Mouse (Mus musculus) adrenal gland, postnatal 25 days (tissue): ENCODE data around the gene Rnf130. TPM values are rescaled to one million over a fixed set of nuclear protein-coding genes. Genes with fewer than 3 reads are reported as not detected.
A peak's percentile ranks its signal among the peaks of the same experiment; 100 is the strongest.
"Not testable (repeated sequence)": the region's sequence is repeated elsewhere in the genome, so short reads cannot be mapped to it uniquely, and the experiment has no call there.

ENCODE experiments used
- DNase-seq: peaks from one replicate; pipeline ENCODE4 v3.0.0; 2021; ENCODE audit warnings: mixed read lengths
- total RNA-seq: library from RNA; stranded (reverse); gene quantifications from 2 replicates; pipeline ENCODE4 v1.2.3, GENCODE M21; 2021

Rnf130 gene
- total RNA-seq, 1 experiment from 2014 or later, result 83.7 TPM

DNA sequence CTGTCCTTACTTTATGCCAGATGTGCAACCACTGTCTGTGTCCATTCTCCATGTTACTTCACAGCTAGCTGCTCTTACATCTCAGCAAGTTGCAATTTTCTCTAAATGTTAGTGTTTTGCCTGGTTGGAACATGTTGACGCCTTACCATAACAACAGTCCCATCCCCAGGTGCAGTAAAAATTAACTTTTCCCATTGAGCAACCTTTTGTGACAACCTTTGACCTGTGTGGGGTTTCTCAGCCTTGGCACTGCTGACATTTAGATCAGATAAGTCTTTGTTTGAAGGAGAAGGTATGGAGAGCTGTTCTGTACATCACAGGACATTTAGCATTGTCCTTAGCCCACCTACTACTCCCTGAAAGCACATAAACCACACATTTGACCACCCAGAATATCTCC, 64.7 kb downstream of the Rnf130 start:
- no peak for DNase-seq

DNA sequence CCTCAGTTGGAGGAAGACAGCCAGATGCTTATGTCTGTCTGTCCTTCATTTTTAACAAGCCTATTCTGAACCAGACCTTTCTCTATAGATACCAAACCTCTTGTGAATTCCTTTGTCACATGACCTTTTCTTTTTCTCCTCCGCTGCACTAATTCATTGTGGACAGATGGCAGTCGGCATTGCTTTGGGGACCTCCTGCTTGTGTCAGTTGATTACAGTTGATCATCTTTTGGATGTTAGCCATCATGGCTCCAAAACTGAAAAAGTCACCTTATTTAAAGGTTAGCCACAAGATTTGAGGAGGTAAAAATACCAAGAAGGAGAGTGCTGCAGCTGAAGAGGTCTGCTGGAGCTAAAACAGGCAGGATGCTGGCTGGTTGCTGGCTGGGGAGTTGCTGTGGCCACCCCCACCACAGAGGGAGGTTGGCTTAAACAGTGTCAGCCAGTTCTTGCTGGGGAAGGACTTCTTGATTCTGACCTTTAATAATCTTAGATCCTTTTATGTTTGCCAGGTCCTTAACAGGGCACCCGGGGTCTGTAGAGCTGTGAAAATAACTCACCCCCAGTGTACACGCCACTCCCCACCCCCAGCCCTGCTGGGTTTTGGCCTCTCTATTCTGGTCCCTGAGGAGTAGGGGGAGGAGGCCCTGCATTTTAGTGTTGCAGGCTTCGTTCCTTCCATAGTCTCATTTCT, 66.0 kb downstream of the Rnf130 start:
- no peak for DNase-seq

DNA sequence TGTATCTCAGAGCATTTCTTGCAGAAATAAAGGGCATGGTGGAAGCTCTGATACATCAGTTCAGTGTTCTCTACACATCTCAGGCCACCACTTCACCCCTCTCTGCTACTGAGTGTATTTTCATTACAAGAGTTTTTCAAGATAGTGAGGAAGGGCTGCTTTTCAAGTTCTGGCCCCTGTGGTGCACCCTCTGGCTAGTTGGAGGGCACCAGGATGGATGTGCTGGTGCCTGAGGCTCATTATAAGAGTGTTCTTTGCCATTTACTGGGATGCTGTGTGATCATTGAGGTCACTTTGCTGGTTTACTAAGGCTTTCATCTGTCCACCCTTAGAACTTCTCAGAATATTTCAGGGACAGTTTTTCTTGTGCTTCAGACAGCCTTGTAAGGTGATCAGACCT, 66.5 kb downstream of the Rnf130 start:
- DNase-seq, result no peak

DNA sequence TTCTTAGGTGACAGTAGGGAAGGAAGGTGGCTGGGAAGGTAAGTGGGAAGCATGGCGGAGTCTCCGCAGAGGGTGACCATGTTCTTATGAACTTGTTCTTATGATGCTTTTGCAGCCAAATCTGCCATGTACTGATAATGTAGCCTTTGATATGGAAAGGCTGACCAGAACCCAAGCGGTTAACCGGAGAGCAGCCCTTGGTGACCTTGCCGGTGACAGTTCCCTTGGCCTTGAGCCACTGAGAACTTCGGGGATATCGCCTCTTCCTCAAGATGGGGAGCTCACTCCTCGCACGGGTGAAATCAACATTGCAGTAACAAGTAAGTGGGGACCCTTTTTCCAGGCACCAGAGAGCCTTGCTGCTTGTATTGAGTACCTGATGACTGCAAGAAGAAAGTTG, 70.5 kb downstream of the Rnf130 start:
- no peak for DNase-seq

DNA sequence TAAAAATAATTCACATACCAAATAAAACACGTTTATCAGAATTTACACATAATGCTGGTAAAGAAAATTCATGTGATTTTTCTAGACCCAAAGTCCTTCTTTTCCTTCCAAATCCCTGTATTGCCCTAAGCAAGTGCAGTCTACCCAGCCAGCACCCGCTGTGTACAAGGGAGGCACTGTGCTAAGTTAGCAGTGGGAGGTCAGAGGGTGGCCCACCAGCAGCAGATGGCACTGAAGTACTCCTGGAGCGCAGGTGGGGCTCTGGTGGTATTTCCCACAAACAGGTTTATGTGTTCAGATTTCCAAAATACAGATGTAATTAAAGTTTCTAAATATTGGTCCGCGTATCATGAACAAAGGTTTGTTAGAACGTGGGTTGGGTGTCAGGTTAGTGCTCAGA, 71.9 kb downstream of the Rnf130 start:
- DNase-seq, result no peak

DNA sequence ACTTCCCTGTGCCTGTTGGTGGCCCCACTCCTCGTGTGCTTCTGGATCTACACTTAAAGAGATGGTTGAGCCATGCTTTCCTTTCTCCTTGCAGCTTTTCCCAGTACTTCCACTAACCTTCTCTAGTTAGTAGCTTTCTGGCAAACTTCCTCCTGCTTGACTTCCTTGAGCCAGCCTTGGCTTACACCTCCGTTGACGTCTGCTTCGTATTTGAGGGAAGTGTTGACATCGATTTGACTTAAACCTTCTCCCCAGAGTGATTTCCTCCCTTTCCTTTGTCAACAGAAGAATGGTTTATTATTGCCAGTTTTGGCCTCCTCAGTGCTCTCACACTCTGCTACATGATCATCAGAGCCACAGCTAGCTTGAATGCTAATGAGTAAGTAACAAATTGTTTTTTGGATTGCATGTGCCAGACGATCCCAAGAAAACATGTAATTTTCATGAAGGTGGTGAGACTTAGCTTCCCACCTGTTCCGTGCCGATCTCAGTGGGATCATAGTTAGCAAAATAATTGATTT, 73.9 kb downstream of the Rnf130 start:
- no peak for DNase-seq

DNA sequence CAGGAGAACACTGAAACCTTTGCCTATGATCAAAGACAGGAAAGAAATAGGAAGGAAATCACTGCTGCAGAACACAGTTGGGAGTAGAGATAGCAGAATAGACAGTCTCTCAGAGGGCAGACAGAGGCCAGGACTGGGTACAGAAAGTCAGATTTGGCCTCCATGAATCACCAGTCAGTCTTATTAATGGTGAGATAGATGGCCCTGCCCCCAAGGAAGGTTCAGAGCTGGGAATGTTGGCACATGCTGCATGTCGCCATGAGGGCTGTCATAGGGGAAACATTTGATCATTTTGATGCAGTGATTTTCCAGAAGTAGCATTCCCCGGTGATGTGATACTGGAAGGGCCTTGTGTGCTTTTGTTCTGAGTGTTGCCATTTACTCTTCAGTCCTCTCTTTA, 74.5 kb downstream of the Rnf130 start:
- peak; percentile 45 for DNase-seq

DNA sequence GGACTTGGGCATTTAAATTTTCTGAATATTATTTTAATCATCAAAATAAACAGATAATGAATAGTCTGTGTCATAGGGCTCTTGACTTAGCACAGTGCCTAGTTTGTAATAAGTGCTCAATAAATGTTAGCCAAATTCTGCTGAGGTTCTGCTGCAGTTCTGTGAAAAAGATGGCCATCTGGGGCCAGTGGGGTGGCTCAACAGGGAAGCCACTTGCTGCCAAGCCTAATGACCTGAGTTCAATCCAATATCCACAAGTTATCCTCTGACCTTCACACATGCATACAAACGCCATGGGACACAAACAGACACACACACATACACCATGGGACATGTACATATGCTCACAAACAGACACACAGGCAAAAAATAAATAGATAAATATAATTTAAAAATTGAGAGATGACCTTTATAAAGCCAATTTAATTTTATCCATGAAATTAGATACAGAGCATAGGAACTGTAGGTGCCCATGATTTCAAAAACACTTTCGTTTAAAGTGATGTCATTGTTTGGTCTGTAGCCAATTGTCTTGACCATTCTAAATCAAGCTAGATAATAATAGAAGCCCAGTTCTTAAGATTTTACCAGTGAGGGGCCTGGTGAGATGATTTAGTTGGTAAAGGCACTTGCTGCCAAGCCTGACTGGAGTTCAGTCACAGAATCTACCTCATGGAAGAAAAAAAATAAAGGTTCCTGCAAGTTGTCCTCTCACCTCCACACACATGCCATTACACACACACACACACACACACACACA, 75.6 kb downstream of the Rnf130 start:
- DNase-seq, result no peak

DNA sequence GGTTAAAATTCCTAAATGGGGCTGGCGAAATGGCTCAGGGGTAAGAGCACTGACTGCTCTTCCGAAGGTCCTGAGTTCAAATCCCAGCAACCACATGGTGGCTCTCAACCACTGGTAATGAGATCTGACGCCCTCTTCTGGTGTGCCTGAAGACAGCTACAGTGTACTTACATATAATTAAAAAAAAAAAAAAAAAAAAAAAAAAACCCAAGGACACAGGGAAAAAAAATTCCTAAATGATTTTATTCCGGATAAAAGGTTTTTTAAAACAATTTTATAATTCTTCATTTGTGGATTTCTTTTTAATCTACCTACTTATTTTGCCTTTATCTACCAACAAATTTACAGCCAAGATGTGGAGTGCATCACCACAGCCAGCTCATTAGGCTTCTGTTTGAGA, 76.8 kb downstream of the Rnf130 start:
- not testable (repeated sequence) for DNase-seq

DNA sequence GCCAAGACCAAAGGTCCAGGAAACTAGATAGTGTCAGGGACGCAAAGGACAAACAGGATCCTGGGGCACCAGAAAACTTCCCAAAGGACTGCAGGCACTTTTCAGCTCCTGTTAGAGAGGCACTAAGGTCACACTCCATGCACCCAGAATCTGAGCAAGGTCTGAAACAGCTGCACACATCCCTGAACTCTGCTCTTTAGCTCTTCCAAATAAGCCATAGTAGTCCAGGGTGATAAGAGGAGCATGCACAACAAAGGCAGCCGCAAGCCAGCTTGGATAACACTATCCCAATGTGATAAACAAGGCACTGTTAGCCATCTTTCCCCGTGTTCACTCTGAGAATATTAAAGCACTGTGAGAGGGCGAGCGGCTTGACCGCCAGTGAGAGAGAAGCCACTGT, 78.9 kb downstream of the Rnf130 start:
- DNase-seq, result no peak

DNA sequence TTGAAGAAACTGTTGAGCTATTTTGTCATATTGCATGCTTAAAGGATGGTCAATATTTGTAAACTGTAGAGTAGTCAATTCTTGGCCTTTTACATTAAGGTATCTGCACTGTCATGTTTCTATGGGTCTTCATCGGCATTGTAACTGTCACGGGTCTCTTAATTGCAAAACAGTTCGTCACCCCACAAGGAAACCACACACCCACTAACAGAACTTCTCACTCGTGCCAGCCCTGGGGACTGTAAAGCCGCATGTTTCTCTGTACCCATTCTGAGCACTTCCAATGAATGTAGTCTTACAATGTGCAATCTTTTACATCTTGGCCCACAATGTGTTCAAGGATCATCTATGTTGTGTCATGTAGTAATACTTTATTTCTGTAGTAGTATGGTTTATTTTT, 80.1 kb downstream of the Rnf130 start:
- DNase-seq, result no peak

DNA sequence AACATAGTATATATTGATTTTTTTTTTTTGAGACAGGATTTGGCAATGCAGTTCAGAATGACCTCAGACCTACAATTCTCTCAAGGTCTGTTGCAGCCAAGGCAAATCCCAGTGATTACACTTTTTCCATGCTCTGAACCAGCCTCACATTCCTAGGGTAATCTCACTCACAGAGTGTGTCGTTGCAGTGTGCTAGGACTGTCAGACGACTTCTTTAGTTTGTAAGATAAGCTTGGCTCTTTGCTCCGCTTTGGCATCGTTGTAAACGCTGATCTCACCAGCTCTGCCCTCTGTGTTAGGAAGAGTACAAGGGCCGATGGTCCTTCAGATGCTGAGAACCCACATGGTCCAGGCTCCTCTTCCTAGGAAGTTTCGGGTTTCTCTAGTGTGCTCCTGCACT, 80.9 kb downstream of the Rnf130 start:
- DNase-seq, result no peak

DNA sequence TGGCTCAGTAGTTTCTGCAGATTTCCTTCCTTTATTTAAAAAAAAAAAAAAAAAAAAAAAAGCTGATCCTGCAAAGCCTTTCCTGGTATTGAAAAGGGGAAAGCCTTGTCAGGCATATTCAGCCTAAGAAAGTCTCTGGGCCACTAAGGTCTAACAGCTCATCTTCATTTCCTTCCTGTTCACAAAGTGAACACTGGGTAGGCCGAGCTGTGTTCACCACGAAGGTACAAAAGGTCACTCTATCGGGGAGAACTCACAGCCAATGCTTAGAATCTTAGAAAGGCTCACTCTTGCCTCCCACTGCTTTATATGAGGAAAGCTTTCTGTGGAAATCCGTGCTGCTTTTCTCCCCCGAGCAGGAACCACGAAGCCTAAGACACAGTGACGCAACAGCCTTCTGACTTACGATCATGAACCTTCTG, 83.7 kb downstream of the Rnf130 start:
- DNase-seq, result no peak

DNA sequence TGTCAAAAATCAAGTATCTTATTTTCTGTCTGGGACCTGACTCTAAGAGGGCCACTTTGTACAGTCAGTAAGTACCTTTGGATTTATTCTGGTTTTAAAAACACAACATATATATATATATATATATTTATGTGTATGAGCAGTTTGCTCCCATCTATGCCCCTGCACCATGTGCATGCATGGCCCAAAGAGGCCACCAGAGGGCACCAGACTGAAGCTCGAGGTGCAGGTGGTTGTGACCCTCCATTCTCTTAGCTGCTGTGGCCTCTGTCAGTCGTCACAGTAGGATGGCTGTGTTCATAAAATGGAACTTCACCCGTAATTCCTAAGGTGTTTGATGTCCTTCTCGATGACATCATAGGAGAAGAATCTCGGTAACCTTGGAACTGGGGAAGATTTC, 89.2 kb downstream of the Rnf130 start:
- peak; percentile 82 for DNase-seq

DNA sequence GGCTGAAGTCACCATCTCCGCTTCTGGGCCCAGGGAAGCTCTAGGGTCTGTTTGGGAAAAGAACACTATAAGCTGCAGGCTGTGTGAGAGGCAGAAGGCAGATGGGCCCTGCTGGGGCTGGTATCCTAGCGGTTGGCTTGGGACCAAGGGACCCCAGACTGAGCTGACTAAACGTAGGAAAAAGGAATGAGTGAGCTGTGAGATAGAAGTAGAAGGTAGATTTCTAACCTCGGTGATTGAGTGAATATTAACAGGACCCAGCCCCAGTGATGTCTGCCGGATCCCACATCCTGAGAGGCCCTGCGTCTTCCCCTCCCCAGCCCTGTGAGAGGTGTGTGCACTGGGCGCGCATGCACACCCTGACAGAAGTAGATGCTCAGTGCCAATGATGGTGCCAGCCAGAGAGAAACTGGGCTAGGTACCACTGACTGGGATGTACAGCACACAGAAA, 97.5 kb downstream of the Rnf130 start:
- DNase-seq, result no peak

DNA sequence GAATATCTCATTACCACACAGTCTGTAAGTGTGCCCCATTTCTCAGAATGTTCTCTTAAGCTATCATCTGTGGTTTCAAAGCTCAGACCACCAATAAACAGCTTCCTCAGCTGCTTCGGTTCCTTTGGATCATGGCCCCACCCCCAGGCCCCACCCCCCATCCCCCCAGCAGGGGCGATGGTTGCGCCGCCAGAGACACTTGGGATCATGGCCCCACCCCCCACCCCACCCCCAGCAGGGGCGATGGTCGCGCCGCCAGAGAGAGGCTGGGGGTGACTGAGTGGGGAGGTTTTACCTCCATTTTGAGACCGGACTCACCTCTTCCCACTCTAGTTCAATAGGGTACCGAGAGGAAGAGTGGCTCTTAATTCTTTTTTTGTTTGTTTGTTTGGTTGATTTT, 102.6 kb downstream of the Rnf130 start:
- no peak for DNase-seq

DNA sequence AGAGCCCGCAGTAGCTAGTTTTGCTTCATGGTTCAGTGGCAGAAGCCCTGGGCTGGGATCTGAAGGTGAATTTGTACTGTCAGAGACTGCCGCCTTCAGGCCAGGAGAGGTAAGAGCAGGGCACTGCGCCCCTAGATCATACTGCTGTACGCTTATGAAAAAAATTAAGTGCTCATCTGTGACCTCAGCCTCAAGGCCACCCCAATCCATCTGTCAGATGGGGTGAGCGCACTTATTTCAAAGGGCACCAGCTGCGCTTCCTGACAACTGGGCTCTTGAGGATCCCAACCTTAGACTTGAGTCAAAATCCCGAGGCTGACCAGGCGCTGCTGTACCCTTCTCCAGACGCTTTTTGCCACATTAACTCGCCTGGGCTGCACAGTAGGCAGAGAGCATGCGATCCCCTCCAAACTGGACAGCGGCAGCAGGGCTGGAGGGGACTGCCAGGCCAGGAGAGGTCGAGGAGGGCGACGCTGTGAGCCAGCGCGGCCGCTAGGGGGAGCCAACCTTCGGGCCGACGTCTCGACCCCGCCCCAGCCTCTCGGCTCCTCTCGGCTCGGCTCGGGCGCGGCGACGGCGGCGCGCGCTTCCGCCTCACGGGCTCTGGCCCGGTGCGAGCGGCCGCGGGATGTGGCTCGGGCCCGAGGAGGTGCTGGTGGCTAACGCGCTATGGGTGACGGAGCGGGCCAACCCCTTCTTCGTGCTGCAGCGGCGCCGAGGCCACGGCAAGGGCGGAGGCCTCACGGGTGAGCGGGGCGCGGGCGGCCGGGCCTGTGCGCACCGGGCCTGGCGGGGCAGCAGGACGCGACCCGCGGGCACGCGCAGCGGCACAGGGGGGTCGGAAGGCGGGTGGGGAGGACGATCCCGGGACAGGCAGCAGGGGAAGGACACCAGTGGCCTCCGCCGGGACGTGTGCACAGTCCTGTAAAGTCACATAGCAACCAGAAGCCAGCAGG, 105.9 kb downstream of the Rnf130 start, which contains the start of gene Tbc1d9b:
Gene Tbc1d9b (plus strand): TSS at position 586 of the 956 bp plus-strand sequence.
- peak; percentile 94 for DNase-seq

DNA sequence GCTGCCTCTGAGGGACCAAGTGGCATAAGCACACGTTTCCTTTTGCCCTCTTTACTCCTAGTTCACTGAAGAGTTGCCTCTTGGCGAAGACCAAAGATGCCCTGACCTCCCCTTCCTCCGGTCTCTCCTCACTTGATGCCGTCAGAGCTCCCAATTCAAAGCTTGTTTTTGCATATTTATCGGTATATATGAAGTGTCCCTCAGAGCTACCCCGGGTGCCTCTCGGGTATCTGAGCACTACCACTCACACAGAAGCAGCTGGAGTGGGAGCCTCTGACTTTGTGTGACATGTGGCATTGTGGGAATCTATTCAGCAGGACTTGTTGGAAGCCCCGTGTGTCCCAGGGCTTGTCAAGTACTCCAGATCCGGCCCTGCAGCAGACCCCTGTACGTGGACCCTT, 106.7 kb downstream of the Rnf130 start:
- no peak for DNase-seq

DNA sequence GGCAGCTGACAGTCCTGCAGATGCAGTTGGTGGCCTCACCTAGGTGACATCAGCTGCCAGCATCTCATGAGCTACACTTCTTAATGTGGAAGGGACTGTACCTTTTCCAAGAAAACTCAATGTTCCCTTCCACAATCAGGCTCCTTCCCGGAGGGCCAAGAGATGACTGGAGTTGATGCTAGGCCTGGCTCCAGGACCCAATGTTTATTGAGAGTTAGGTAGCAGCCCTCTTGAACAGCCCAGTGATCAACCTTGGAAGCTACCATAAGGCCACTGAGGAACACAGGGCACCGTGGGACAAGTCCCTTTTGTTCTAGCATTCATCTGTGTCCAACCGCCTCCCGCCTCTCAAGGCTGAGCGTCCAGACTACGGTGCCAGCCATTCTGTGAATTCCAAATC, 107.1 kb downstream of the Rnf130 start:
- no peak for DNase-seq

DNA sequence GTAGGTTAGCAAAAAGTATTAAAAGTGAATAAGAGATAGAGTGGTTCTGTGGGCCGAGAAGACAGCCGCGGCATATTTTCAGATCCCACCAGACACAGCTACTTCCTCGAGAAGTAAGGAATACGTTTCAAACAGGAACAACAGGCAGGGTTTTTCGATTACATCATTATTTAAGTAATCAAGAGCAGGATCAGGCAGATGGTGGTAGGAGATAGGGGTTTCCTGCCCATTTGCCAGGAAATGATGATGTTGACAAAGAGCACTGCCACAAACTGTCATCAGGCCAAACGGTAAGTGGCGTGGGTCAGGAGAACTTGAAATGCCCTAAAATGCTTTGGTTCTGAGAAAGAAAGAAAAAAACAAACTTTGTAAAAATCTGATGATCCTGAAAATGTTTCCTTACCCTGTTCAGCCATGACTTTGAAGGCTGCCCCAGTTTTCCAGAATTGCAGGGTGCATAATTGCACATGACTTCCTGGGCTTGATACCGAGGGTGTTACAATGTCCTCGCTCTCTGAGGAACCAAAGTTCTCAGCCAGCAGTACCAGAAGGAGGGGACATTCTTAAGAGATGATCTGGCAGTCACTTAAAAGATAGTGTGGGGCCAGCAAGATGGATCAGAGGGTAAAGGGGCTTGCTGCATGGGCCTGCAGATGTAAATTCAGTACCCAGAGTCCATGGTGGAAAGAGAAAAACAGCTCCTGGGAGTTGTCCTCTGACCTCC, 109.2 kb downstream of the Rnf130 start:
- DNase-seq, result no peak

DNA sequence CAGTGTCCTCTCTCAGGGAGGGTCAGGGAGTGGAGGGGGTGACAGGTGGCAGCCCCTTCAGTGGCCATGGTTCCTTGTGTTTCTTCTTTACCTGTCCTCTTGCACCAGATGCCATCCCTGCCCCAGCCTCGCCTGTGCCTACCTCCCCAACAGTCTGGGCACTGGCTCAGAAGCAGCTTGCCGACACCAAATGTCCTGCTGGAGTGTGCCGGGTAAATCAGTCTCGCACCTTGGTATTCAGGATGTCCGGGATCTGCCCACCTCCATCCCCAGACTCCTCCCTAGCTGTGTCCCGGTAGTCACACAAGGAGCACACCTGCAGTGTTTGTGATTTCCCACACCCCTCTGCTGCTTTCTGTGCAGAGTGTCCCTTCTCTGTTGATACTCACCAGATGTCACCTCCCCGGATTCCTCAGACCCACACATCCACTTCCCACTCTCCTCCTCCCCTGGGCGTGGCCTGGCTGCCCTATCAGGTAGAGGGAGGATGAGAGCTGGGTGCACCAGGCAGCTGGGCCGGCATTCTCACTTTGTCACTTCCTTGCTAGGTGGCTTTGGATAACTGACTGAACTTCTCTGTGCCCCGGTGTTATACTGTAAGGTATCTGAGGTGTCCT, 113.2 kb downstream of the Rnf130 start:
- no peak for DNase-seq
